Mouse (Mus musculus) cerebellum, postnatal 10 days (tissue): ENCODE measurements around the gene Tox2.

Source experiments
- DNase-seq, 2 experiments: peaks; one replicate each; pipeline ENCODE4 v3.0.0; 2021; ENCODE audit warnings: mixed read lengths in 2 of 2

Gene Tox2

DNA sequence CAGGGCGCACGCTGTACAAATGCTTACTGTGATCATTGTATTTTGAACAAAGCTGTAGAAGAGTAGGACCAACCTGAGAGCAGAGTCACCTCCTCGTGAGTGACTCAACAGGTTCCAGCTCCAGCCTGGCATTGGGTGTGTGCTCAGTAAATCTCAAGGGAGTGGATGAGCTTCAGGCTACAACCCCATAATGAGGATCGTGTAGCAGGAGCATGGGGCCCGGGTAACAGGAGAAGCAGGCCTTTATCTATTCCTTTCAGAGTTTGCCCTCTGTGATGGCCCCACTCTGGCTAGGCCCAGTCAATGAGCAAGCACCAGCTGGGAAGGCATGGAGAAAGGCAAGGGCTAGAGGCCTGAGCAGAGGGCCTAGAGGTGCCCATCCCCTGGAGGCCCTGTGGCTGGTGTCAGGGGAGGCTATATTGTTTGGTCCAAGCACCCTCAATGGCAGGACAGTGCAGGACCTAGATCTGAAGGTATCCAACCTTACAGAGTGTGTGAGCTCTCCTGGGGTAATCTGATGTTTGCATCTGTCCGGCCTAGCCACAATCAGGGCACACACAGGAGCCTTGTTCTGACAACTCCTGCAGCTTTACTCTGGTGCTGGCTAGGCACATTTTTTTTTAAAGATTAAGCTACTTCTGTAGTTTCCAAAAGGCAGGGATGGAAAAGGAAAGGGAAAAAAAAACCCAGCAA is 58.6 kb downstream of the Tox2 start:
- no peak for DNase-seq

DNA sequence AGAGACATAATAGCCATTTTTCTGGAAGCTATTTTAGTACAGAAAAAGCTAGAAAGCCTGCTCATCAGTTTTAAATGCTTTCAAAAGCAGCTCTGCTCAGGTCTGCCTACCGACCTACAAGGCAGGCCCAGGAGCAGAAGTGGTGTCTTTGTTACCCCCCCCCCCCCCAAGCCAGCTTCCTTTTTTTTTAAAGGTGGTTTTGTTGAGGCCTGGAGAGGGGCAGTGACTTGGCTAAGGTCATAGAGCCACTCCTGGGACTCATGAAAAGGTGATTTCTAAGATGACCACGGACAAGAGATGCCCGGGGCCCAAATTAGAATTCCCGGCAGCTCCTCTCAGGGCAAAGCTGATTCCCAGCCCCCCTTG is 59.1 kb downstream of the Tox2 start:
- no peak for DNase-seq

DNA sequence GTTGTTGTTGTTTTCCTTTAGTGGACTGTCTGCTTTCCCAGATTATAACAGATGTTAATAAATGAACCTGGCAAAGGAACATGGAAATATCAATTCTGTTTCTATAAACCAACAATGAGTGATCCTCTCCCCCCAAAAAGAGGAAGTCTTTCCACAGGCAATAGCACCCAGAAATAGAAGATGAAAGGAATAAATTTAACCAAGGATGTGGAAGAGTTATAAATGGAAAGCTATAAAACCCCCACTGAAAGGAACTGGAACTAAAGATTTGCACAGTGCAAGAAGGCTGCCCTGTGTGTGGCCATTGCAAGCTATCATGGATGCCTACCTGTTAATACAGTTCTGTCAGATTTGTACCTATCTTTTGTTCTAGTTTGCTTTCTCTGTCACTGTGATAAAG is 64.2 kb downstream of the Tox2 start:
- DNase-seq, result no peak

DNA sequence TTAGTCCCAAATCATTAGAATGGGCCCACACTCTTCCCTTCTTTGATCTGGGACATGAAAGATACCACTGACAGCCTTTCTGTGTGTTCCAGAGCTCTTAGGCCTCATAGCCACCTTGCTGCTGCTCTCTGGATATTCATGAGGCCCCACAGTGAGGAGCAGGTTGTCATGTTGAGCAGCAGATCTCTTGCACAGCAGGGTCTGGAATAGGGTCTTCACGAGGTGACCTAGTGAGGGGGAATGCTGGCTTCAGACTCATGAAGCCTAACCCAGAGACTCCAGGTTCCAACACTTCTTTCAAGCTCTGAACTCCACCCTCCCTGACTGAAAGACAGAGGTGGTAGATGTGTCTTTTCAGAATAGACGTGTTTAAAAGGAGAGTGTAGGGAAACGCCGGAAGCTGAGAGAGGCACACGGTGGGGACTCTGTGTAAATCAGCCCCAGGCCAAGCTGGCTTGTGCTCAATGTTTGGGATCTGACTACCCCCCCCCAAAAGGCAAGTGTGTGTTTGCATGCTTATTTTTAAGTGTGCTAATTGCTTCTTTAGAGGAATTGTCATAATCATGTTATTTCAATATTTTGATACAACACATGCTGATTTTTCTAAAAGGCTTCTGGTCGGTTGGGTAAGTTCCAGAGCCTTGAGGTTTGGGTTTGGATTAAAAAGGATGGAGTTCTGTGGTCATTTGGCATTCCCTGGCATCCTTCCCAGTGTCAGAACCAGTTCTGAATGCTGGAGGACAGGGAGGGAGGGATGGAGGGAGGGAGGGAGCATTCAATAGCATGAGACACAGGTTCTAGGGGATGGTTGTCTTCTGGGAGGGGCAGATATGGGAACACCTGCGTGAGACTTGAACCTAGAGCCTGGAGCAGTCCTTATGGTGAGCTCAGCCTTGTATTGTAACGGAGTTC is 68.9 kb downstream of the Tox2 start:
- DNase-seq, result peak; percentile 75 to 77

DNA sequence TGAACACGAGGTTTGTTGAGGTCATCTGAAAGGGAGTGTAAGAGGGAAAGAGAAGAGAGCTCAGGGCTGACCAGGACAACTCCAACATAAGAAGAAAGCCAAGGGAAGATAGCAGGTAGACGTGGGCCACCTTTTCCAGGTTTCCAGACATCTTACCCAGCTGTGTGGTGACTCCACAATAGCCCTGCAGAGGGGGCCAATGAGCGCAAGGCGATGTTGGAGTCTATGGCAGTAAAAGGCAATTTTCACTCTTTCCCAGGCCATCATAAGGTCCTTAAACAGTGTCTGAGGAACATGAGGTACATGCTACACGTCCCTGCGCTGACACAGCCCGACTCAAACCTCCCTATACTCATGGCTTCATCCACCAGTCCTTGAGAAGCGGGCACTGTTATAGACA is 70.9 kb downstream of the Tox2 start:
- DNase-seq, result no peak

DNA sequence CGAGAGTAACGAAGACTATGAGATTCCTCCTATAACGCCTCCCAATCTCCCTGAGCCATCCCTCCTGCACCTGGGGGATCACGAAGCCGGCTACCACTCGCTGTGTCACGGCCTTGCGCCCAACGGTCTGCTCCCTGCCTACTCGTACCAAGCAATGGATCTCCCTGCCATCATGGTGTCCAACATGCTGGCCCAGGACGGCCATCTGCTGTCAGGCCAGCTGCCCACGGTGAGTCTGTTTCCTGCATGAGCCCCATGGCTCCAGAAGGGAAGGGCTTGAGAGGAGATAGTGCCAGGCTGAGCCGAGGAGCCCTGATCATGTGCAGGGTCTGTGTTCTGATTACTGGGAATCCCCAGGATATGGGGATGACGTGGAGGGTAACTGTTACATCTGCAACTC is 73.1 kb downstream of the Tox2 start:
- peak; percentile 61 to 72 for DNase-seq

DNA sequence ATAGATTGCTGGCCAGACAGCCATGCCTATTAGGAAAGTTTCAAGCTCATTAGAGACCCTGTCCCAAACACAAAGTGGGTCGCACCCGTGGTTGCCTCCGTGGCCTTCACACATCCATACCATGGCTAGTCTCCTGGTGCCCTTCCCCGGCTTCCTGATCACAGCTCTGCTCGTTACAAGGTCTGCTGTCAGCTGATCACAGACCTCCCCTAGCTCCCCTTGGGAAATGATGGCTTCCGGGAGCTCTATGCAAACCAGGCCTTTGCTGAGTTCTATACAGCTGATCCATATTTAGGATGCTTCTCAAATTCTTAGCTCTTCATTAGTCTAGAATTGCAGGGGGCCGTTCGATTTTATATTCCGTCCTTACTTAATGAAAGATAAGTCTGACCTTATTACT is 75.1 kb downstream of the Tox2 start:
- DNase-seq, result no peak

DNA sequence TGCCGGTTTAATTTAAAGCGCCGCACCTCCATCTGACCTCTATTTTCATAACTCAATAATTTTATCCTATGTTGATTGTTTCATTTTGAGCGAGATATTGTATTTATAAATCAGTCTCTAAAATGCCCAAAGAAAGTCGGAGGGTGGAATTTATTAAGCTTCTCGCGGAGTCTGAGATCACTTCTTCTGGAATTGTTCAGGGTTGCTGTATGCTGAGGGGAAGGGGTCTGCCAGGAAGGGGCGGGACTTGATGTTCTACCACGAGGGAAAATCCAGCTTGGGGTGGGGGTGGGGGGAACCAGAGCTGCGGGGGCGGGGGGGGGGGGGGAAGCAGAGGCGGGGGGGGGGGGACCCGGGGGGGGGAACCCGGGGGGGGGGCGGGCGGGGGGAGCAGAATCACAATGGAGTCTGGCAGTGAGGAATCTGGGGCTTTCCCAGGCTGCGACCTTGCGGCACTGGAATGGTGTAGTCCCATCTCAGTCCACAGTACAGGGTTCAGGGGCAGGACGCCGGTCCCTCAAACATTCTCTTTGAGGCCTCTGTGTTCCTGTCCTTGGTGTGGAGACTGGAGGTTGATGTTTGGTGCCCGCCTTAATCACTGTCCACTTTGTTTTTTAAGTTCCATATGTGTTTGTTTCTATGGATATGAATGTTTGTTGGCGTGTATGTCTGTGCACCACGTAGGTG is 77.9 kb downstream of the Tox2 start:
- no peak for DNase-seq

DNA sequence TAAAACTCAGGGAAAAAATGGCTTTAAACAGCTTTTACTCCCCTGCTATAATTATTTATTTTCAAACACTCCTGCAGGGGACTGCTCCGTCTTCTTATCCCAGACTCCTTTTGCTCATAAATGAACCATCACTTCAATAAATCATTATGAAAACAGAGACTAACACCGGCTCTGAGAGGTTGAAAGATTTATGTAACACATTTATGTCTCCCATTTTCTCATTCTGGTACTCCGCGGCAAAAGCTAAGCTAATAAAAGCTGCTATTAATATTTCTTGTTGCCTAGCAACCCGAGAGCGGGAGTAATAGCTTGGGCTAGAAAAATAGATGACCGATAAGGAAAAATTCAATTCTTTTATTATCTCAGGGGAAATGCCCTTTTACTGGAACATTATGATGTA is 81.9 kb downstream of the Tox2 start:
- no peak for DNase-seq

DNA sequence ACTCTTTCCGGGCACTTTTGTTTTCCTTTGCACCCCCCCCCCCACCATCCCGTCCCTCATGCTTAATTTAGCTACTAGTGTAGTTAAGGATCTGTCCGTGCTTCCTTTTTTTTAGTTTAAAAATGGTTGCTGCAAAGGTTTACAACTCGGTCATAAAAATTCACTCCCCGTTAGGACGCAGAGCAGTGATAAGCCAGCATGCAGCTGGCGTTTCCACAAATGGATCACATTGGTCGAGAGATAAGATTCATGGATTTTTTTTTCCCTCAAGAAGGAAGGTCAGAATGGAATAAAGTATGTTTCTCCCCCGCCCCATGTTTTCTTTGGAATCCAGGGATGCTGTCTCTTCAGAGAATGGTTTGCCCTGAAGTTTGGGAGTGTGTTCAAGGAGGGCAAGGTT is 82.4 kb downstream of the Tox2 start:
- DNase-seq, result no peak

DNA sequence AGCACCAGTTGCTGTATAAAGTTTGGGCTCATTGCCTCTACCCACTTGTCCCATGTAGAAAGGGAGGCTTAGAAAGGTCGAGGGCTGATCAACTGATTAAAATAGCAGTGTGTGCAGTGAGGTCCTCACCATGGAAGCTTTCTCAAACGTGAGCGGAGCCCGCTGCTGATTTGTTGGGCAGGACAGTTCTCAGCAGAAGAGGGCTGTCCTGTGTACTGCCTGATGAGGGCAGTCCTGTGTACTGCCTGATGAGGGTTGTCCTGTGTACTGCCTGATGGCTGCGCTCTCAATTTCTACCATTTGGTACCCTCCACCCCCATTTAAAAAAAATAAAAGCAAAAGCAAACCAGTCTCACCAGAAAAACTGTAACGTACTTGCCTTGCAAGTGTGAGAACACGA is 82.8 kb downstream of the Tox2 start:
- no peak for DNase-seq

DNA sequence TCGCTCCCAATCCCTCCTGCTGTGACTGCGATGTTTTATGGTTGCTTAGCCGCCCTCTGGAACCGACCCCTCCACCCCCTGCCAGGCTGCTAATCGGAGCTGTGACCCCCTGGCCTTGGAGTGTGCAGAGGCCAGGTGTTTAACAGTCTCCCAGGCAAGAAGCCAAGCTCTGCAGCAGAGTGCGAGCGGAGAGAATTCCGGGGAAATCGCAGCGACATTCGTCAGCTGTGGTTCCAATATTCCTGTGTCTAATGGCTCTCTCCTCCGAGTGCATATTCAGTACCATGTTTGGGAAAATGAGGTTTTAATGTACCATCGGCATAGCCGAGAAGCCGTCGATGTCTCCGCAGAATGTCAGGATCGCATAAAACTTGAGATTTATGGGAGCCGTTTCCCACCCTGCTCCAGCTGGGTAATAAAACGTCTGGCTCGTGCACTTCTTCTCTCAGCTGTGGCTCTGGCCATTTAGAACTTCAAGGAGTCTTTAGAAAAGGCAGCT is 86.0 kb downstream of the Tox2 start:
- peak; percentile 69 to 79 for DNase-seq

DNA sequence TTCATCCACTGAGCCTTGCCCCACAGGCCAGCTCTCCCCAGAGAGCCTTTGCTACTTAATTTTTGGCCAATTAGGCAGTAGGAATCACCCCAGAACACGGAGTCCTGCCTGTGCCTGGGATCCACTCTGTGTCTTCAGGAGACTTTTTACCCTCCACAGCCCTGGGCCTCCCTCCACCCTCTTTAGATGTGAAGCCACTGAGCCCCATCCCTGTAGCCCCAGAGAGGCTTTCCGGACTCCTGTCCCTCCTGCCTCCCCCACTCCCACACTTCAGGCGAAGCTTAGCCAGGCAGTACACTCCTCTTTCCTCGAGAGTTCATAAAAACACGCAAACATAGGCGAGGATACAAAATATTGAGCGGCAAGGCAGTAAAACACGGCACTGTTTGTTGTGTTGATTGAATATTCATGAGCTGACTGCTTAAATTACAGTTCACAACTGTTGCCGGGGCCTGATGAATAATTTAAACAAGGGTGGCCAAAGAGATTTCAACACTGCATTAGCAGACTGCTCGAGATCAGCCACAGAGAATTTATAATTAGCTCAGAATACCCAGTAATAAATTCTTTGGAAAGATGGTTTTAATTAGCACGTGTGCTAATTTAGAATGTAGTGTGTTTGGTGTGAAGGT is 94.2 kb downstream of the Tox2 start:
- DNase-seq, result no peak

DNA sequence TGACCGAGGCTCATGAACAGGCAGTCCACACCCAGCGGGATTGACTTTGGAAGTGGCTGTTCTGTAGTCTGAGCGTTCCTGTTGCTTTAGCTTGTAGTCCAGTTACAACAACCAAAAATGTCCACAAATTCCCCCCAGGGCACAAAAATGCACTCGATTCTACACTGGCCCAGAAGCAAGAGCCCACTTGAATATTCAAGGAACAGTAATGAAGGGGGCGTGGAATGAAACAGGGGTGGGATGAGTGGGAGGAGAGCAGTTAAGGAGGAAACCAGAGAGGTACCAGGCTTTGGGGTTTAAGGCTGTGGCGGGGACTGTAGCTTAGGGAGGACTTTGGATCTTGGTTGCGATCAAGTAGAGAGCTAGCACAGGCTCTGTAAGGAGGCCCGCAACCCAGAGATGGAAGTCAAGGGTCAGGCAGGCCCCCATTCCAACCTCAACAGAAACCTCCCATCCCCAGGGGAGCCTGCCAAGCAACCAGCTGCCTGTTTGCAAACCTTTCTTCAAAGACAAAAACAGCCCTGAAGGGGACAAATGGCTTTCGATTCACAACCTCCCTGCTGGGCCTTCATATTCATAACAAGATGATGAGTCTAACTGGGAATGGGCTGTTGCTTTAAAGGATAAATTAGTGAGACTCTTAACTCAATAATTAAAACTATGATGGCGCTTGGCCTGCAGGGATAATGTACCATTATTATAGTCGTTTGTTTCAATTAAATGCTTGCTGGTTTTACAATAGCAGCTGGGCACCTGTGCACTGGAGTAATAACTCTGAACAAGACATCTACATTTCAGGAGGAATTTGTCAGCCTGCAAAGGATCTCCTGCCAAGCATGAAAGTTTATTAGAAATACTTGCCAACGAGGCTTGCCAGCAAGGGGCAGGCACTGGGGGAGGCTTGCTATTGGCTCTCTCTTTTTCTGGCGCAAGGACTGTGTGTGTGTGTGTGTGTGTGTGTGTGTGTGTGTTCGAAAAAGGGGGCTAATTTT is 97.4 kb downstream of the Tox2 start:
- peak; percentile 80 for DNase-seq

DNA sequence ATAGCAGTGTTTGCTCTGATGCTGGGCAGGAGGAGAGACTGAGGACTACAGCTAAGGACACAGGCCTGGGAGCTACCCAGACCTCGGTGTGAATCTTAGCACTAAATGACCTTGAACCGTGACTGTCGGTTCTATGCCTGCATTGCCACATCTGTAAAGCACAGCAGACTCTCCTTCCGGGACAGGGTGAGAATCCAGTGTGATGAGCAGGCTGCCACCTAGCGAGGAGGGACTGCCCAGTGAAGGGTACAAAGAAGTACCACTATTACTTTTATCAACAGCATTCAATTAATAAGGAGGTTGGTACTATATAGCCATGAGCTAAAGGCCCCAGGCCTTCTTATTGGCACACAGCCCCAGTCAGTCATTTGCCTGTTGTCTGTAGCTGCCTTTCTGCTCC is 98.7 kb downstream of the Tox2 start:
- peak in 1 of 2 experiments; percentile 33 for DNase-seq

DNA sequence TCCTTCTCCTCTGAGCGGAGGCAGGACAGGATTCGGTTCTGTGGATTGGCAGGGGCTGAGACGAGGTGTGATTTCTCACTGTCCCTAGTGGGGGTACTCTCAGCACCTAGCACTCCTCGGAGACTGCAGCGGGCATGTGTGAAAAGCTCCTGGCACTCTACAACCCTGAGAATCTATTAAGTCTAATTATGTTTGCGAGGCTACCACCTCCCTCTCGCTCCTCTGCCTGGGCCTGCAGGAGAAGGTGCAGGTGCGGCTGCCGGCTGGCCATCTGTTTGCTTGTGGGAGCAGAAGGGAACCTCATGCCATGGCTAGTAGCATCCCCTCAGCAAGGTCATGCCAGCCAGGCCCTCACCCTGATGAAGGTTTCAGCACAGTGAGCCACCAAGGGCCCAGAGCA is 100.1 kb downstream of the Tox2 start:
- peak; percentile 78 to 83 for DNase-seq

DNA sequence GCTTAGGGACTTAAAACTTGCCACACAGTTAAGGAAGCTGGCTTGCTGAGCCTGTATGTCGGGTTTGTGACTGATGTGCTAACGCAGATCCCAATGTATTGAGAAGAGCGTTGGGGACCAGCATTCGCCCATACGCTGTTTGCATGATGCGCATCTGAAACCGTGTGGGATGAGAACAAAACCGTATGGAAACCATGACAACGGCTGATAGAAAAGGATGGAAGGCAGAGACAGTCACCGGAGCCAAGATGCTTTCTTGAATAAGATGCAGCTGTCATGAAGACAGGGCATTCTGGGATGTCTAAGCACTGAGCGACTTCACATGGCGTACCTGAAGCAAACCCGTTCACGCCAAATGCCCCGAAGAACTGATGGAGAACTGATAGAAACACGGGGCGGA is 106.5 kb downstream of the Tox2 start:
- DNase-seq, result no peak

DNA sequence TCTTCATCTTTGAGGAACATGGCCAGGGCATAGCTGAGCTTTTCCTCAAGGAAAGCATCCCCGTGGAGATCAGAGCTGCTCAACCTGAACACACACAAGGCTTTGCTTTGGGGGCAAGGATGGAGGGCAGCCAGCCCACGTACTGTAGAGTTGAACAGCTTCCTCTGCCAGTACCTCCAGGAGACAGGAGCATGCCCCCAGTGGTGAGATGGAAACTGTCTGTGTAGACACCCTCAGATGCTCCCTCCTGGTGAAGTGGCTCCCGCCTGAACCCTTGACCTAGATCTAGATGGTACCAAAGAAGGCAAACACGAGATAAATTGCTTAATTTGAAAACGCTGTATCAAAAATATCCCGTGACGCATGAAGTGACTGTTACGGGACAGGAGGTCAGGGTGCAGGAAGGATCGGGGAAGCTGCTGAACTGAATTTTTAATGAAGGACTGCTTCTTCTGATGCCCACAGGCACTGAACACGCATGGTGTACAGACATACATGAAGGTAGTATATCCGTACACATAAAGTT is 107.3 kb downstream of the Tox2 start:
- DNase-seq, result peak; percentile 31 to 41

DNA sequence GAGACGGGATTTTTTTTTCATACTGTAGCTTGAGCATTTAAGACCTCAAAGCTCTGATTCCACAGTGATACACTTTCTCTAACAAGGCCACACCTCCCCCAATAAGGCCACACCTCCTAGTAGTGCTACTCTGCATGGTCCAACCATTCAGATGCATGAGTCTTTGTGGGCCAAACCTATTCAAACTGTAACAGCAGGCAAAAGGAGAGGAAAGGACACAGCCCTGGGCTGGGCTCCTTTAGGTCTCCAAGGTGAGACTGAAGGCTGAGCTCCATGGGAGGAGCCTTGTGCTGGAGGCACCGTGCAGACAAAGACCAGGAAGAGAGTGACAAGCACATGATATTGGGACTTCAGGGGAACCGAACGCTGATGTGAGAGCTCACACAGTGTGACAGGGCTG is 114.4 kb downstream of the Tox2 start:
- DNase-seq, result no peak

DNA sequence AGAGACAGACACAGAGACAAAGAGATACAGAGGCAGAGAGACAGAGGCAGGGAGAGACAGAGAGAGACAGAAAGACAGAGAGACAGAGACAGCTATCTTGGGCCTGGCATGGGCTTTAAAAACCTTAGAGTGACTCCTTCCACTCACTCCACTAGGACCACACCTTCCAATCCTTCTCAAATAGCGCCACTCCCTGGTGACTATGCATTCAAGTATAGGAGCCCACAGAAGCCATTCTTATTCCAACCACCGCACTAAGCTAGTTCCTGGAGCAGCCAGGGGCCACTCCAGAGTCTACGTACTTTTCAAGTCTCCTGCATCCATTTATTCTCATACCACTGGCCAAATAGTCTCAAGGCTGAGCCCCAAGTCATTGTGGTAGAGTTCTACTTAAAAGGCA is 115.9 kb downstream of the Tox2 start:
- peak; percentile 51 to 52 for DNase-seq

DNA sequence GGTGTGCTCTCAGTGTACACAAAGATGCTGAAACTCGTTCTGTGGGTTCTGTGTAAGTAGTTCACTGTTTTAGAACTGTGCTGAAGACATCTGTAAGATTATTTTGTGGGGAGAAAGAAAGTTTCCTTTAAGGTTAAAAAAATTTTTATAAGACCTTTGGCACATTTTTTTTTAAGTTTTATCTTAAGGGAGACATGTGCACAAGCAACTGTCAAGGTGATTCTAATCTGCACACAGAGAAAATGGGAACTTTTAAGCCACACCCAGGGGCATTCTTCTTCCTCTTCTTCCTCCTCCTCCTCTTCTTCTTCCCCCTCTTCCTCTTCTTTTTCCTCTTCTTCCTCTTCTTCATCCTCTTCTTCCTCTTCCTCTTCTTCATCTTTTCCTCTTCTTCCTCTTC is 120.2 kb downstream of the Tox2 start:
- DNase-seq, result no peak

DNA sequence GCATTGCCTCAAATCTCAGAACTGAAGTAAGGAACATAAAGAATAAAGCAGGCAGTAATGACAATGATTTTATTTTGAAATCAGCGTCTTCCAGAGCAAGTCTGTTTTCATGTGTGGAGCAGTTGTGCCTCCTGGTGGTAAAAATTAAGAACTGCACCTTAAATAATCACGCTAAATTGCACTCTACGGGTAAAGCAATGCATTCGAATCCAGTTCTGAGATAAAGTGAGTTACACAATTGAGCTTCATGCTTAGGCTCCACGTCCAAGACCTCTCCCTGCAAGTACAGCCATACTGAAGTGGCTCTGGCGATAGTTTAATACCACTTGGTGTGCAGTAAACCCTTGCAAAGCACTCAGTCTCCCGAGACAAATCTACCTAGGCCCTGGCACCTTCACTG is 127.8 kb downstream of the Tox2 start:
- peak; percentile 55 to 74 for DNase-seq
